In the genomic region with DNA sequence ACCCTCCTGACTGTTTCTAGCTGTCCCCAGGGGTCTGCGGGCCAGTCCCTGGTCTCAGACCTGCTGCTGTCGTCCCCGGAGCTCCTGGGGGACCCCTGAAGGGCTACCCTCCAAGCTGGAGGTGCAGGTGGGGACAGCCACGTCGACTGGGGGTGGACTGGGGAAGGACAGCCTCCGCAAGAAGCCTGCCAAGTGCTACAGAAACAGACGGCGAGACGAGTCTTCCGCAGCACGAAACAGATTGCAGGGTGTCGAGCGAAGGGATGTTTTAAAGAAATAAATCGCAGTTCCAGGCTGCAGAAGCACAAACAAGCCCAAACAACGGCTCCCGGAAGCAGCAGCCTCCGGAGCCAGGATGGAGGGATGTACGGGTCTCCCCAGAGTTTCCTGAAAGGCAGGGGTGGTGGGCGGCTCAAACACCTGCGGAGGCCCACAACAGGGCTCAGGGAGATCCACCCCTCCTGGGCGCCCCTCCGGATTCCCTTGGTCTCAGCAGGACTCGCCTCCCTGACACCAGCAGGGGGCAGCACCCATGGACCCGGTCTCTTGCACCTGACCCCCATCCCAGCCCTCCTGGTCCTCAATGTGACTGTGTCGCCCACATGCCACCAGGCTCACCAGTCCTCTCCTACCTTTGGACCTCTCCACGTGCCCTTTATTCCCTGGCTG, we compare ENCODE assay signal across 8 mouse cellular contexts. TPM values are rescaled to one million over a fixed set of nuclear protein-coding genes. Genes with fewer than 3 reads are reported as not detected.
DNase-seq lines count a peak whose midpoint lies in the region; ATAC-seq and TF ChIP-seq lines count a peak whose summit lies in the region.

No protein-coding gene starts in this region.

- peak; percentile 58 to 87 (median 65) for TF ChIP-seq CTCF in MEL (IDR thresholded peaks at IDR 0.05 in 2 of 3, conservative IDR thresholded peaks at IDR 0.05 in 1 of 3; ENCODE audit: control insufficient read depth in 1 of 3, insufficient read depth in 1 of 3, low read depth in 2 of 3, low read length in 3 of 3, poor library complexity in 1 of 3, severe bottlenecking in 1 of 3)

- peak overlapping the region; percentile 10; the same call in 1 of the 2 replicates for H3K4me2 ChIP-seq in hindbrain, embryonic 16.5 days (ENCODE audit: low read length)

- H3K9me3 ChIP-seq in MEL (replicated peaks; ENCODE audit: insufficient read depth, low read length), result no peaks in the 10 kb centered on the region
- H3K9me3 ChIP-seq in hindbrain, embryonic 16.5 days (ENCODE audit: control insufficient read depth, low read length), result no peaks in the 10 kb centered on the region

- no peaks in the 10 kb centered on the region; a peak in 1 of 4 replicates for H3K36me3 ChIP-seq in MEL (ENCODE audit: control insufficient read depth in 1 of 2, insufficient read depth in 2 of 2, low read length in 2 of 2)
- H3K36me3 ChIP-seq in hindbrain, embryonic 16.5 days (ENCODE audit: control insufficient read depth, insufficient read depth, low read length), result no peaks in the 10 kb centered on the region

- TF ChIP-seq EP300 in MEL (IDR thresholded peaks at IDR 0.05; ENCODE audit: low read depth in 1 of 2, low read length in 2 of 2), result no peak

- no peak overlapping the region for H3K27ac ChIP-seq in MEL (ENCODE audit: control insufficient read depth, low read depth, low read length)
- H3K27ac ChIP-seq in hindbrain, embryonic 16.5 days (ENCODE audit: low read depth, low read length), result peak overlapping the region; percentile 71; the same call in 1 of the 2 replicates

- H3K9ac ChIP-seq in MEL (ENCODE audit: control insufficient read depth, low read depth, low read length, poor library complexity, severe bottlenecking), result no peak overlapping the region
- H3K9ac ChIP-seq in hindbrain, embryonic 16.5 days (ENCODE audit: low read depth, low read length), result no peak overlapping the region

- H3K79me2 ChIP-seq in MEL (ENCODE audit: control insufficient read depth, insufficient read depth, low read length, poor library complexity), result no peaks in the 10 kb centered on the region

- no peak for TF ChIP-seq POLR2A in MEL (IDR thresholded peaks at IDR 0.05; ENCODE audit: control insufficient read depth in 1 of 2, insufficient read depth in 1 of 2, low read depth in 1 of 2, low read length in 2 of 2, poor library complexity in 1 of 2)

- no peaks in the 10 kb centered on the region for H3K4me1 ChIP-seq in MEL (ENCODE audit: control insufficient read depth in 1 of 2, insufficient read depth in 2 of 2, low read length in 2 of 2)
- peaks cover 16% of the 10 kb centered on the region for H3K4me1 ChIP-seq in hindbrain, embryonic 16.5 days (ENCODE audit: control insufficient read depth, insufficient read depth, low read depth, low read length)

- no peak; the same call in 1 of the 2 replicates for TF ChIP-seq RAD21 in MEL (IDR thresholded peaks at IDR 0.05; ENCODE audit: low read depth, low read length)

- no peaks in the 10 kb centered on the region for H3K27me3 ChIP-seq in MEL (ENCODE audit: control insufficient read depth in 1 of 2, insufficient read depth in 2 of 2, low read length in 2 of 2)
- no peaks in the 10 kb centered on the region for H3K27me3 ChIP-seq in hindbrain, embryonic 16.5 days (replicated peaks; ENCODE audit: control insufficient read depth, insufficient read depth, low read length)

- H3K4me3 ChIP-seq in MEL (ENCODE audit: control insufficient read depth in 1 of 2, insufficient read depth in 1 of 2, low read depth in 2 of 2, low read length in 2 of 2), result no peak overlapping the region
- no peak overlapping the region for H3K4me3 ChIP-seq in hindbrain, embryonic 16.5 days (ENCODE audit: low read length)

- DNase-seq in layer of hippocampus, adult 11-12 months (ENCODE audit: low spot score), result peak; percentile 70
- no peak for DNase-seq in layer of hippocampus, adult 9-10 months (ENCODE audit: low spot score)
- DNase-seq in MEL (ENCODE audit: low read depth, low spot score), result peak; percentile 44
- peak; percentile 84 to 92 for DNase-seq in cerebellum, postnatal 25 days
- no peak for DNase-seq in urinary bladder, postnatal 4 days (ENCODE audit: low spot score in 2 of 2)
- DNase-seq in ovary, postnatal 10 days (ENCODE audit: low spot score), result no peak

- 58% methylated on average over 26 of the region's 26 CpGs for WGBS in hindbrain, embryonic 16.5 days

- ATAC-seq in hindbrain, embryonic 16.5 days, result 0 out of 2 replicates have a peak, but pooled peaks have one; percentile 4
- ATAC-seq in megakaryocyte-erythroid progenitor cell, adult 5-6 weeks (replicated peaks; ENCODE audit: low FRiP score, low TSS enrichment, poor library complexity, severe bottlenecking), result peak; percentile 49; the same call in 1 of the 2 replicates

TF ChIP-seq in MEL, 35 proteins besides CTCF, POLR2A, EP300 and RAD21:
- TF ChIP-seq GATA1 (IDR thresholded peaks at IDR 0.05; ENCODE audit: low read depth, low read length) (no peak), GABPA (IDR thresholded peaks at IDR 0.05; ENCODE audit: low read depth, low read length) (no peak), SMC3 (IDR thresholded peaks at IDR 0.05; ENCODE audit: low read depth, low read length) (peak; percentile 22; the same call in 1 of the 2 replicates)

RNA-seq across cellular contexts. Expression of gene Tbc1d16, which starts 29.6 kb away (rescaled TPM):
- total RNA-seq in MEL (2012; rRNA removed), result 12.0 and 13.6 TPM in 2 replicates
- 10 to 100 TPM in 1 of 2 experiments, not detected in 1; 19.2 TPM for polyA plus RNA-seq in MEL (2012; ENCODE audit: insufficient read depth in 1 of 2, insufficient read length in 2 of 2, low read depth in 1 of 2, low replicate concordance in 2 of 2, missing spikeins in 1 of 2)
- polyA plus RNA-seq in hindbrain, embryonic 16.5 days (2015; fragmentation: Nextera tagmentation; extraction: Ambion mirVana), result 47.9 and 54.9 TPM in 2 replicates
- 0.35 and 1.2 TPM in 2 replicates for total RNA-seq in megakaryocyte-erythroid progenitor cell, adult 5-6 weeks (2014; fragmentation: Nextera tagmentation)
- total RNA-seq in megakaryocyte-erythroid progenitor cell, adult 5-6 weeks (2017), result 0.61 and 2.0 TPM in 2 replicates

RNA-seq across cellular contexts. Expression of gene Ccdc40, which starts 29.7 kb away (rescaled TPM):
- 0.46 and 0.92 TPM in 2 replicates for total RNA-seq in MEL (2012; rRNA removed)
- polyA plus RNA-seq in MEL (2012; ENCODE audit: insufficient read depth in 1 of 2, insufficient read length in 2 of 2, low read depth in 1 of 2, low replicate concordance in 2 of 2, missing spikeins in 1 of 2), result 1 to 10 TPM in 1 of 2 experiments, not detected in 1; 1.9 TPM
- 16.5 and 17.2 TPM in 2 replicates for polyA plus RNA-seq in hindbrain, embryonic 16.5 days (2015; fragmentation: Nextera tagmentation; extraction: Ambion mirVana)
- total RNA-seq in megakaryocyte-erythroid progenitor cell, adult 5-6 weeks (2014; fragmentation: Nextera tagmentation), result 6.4 and 8.6 TPM in 2 replicates
- 4.3 and 13.1 TPM in 2 replicates for total RNA-seq in megakaryocyte-erythroid progenitor cell, adult 5-6 weeks (2017)

Comparison
In these comparisons a context has a peak if more than half of its experiments do, and no peak if none do; other contexts are left out.
1. DNase-seq: peak in layer of hippocampus, adult 11-12 months (single experiment), MEL (single experiment) and cerebellum, postnatal 25 days (2 of 2); none in layer of hippocampus, adult 9-10 months (single experiment), urinary bladder, postnatal 4 days (0 of 2) and ovary, postnatal 10 days (single experiment).